Mouse (Mus musculus): ENCODE data around the gene Tasp1.
"Not testable (repeated sequence)": the region's sequence is repeated elsewhere in the genome, so short reads cannot be mapped to it uniquely, and the experiment has no call there.

Tasp1 gene

GRCm38 (mm10) chr2:139878052-139878621, 188.5 kb downstream of the Tasp1 start:
- no peak for DNase-seq

- no peak for DNase-seq
Measured at GRCm38 (mm10) chr2:139875876-139876275, 190.7 kb downstream of the Tasp1 start.

GRCm38 (mm10) chr2:139874173-139874572, 192.4 kb downstream of the Tasp1 start:
- DNase-seq = no peak

GRCm38 (mm10) chr2:139873762-139874161, 192.8 kb downstream of the Tasp1 start:
- no peak for DNase-seq

GRCm38 (mm10) chr2:139869071-139869470, 197.5 kb downstream of the Tasp1 start:
- DNase-seq = not testable (repeated sequence)

GRCm38 (mm10) chr2:139863396-139863795, 203.2 kb downstream of the Tasp1 start:
- not testable (repeated sequence) for DNase-seq

- DNase-seq = no peak
Measured at GRCm38 (mm10) chr2:139860133-139860494, 206.5 kb downstream of the Tasp1 start.

- DNase-seq = no peak
Measured at GRCm38 (mm10) chr2:139859424-139860132, 207.0 kb downstream of the Tasp1 start.

- DNase-seq = no peak
Measured at GRCm38 (mm10) chr2:139849621-139850020, 217.0 kb downstream of the Tasp1 start.

- no peak for DNase-seq
Measured at GRCm38 (mm10) chr2:139841359-139841758, 225.2 kb downstream of the Tasp1 start.

GRCm38 (mm10) chr2:139840941-139841340, 225.7 kb downstream of the Tasp1 start:
- DNase-seq = no peak

- DNase-seq = no peak
Measured at GRCm38 (mm10) chr2:139821589-139822378, 244.8 kb downstream of the Tasp1 start.

- no peak for DNase-seq
Measured at GRCm38 (mm10) chr2:139817275-139817674, 249.3 kb downstream of the Tasp1 start.

GRCm38 (mm10) chr2:139807887-139808286, 258.7 kb downstream of the Tasp1 start:
- DNase-seq = no peak

- no peak for DNase-seq
Measured at GRCm38 (mm10) chr2:139804041-139804440, 262.6 kb downstream of the Tasp1 start.

- DNase-seq = no peak
Measured at GRCm38 (mm10) chr2:139792345-139793120, 274.1 kb downstream of the Tasp1 start.

GRCm38 (mm10) chr2:139788658-139789057, 277.9 kb downstream of the Tasp1 start:
- DNase-seq = no peak

GRCm38 (mm10) chr2:139784946-139785345, 281.7 kb downstream of the Tasp1 start:
- no peak for DNase-seq

- no peak for DNase-seq
Measured at GRCm38 (mm10) chr2:139784465-139784864, 282.1 kb downstream of the Tasp1 start.

Data from thymus, postnatal 25 days (tissue).